19 mouse cellular contexts compared by ENCODE assay signal in genomic region chr14:78722031-78722430, GRCm38 (mm10).
"Had no signal": no experiment of that assay in that cellular context is flagged by ENCODE, and none has a peak within 500 bp of the region (broad histone marks: within the 10 kb centered on the region; RNA-seq: fewer than 3 reads in every experiment).

No protein-coding gene starts in this region.

- H3K27me3 ChIP-seq: neural tube, embryonic 15.5 days had no signal

- H3K27ac ChIP-seq: lung, embryonic 15.5 days; midbrain, embryonic 10.5 days; midbrain, embryonic 12.5 days; neural tube, embryonic 13.5 days; neural tube, embryonic 15.5 days had no signal

- H3K9ac ChIP-seq: lung, embryonic 15.5 days; midbrain, embryonic 12.5 days; neural tube, embryonic 13.5 days; neural tube, embryonic 15.5 days had no signal

- H3K4me3 ChIP-seq: lung, embryonic 15.5 days; midbrain, embryonic 10.5 days; midbrain, embryonic 12.5 days; myocyte; neural tube, embryonic 13.5 days; neural tube, embryonic 15.5 days had no signal

- H3K9me3 ChIP-seq: lung, embryonic 15.5 days; midbrain, embryonic 10.5 days; midbrain, embryonic 12.5 days; neural tube, embryonic 13.5 days; neural tube, embryonic 15.5 days had no signal

- ATAC-seq: lung, postnatal 0 days; midbrain, embryonic 16.5 days had no signal

- H3K36me3 ChIP-seq: midbrain, embryonic 10.5 days; midbrain, embryonic 12.5 days; neural tube, embryonic 15.5 days had no signal

- H3K4me2 ChIP-seq: lung, embryonic 15.5 days; midbrain, embryonic 12.5 days; neural tube, embryonic 13.5 days; neural tube, embryonic 15.5 days had no signal

- DNase-seq: lung, adult 2 months; lung, postnatal 4 days; midbrain, embryonic 14.5 days; retina, postnatal 1 day; right cerebral cortex, adult 18-20 months; right cerebral cortex, postnatal 25 days; right cerebral cortex, postnatal 4 days; spleen, adult 18-20 months; thymus, adult 18-20 months; thymus, postnatal 14 days; thymus, postnatal 36 days had no signal
